Mouse (Mus musculus) bone marrow, adult 2 months (tissue): ENCODE data around the gene Atg5.

Experiments used
- CTCF ChIP-seq: fragments of 200-500 bp; IDR thresholded peaks from 2 replicates; pipeline ENCODE4 v1.5.1; 2011; ENCODE audit warnings: low read length, control low read depth; ENCODE audit not compliant: control insufficient read depth, insufficient read depth
- POLR2A ChIP-seq: fragments of 200-500 bp; IDR thresholded peaks from 2 replicates; pipeline ENCODE4 v1.6.1; 2011; ENCODE audit warnings: low read depth, mild to moderate bottlenecking, control low read depth, low read length, borderline replicate concordance; ENCODE audit not compliant: control insufficient read depth

- no peak for TF ChIP-seq POLR2A
- TF ChIP-seq CTCF: no peak
Observed at GRCm38 (mm10) chr10:44316280-44317270, 48.4 kb downstream of the Atg5 start.
